Mouse (Mus musculus) hindbrain, embryonic 16.5 days (tissue): ENCODE measurements around the gene Mcts2. TPM values are rescaled to one million over a fixed set of nuclear protein-coding genes. Genes with fewer than 3 reads are reported as not detected.
"Not testable (repeated sequence)": the region's sequence is repeated elsewhere in the genome, so short reads cannot be mapped to it uniquely, and the experiment has no call there.

Experiments
- ATAC-seq: fragments of 200-750 bp; cut with Nextera tagmentation; 2 replicates; pipeline ENCODE4 v1.8.0; 2017; ENCODE audit warnings: moderate TSS enrichment, moderate library complexity
- H3K27ac ChIP-seq: fragments of 300-500 bp; sonication (generic); 2 replicates; pipeline ENCODE4 v1.5.1; 2014; ENCODE audit warnings: low read depth, mild to moderate bottlenecking, control low read depth, low read length, moderate library complexity
- H3K27me3 ChIP-seq: fragments of 300-500 bp; sonication (generic); replicated peaks from 2 replicates; pipeline ENCODE4 v1.6.1; 2014; ENCODE audit warnings: low read length; ENCODE audit not compliant: control insufficient read depth, insufficient read depth
- H3K36me3 ChIP-seq: fragments of 300-500 bp; sonication (generic); 2 replicates; pipeline ENCODE4 v1.6.1; 2014; ENCODE audit warnings: mild to moderate bottlenecking, low read length, moderate library complexity, mixed read lengths; ENCODE audit not compliant: control insufficient read depth, insufficient read depth
- H3K4me1 ChIP-seq: fragments of 300-500 bp; sonication (generic); 2 replicates; pipeline ENCODE4 v1.6.1; 2014; ENCODE audit warnings: low read depth, low read length; ENCODE audit not compliant: control insufficient read depth, insufficient read depth
- H3K4me2 ChIP-seq: fragments of 300-500 bp; sonication (generic); 2 replicates; pipeline ENCODE4 v1.6.1; 2014; ENCODE audit warnings: mild to moderate bottlenecking, low read length, control low read depth, moderate library complexity
- H3K4me3 ChIP-seq: fragments of 300-500 bp; sonication (generic); 2 replicates; pipeline ENCODE4 v1.5.1; 2014; ENCODE audit warnings: mild to moderate bottlenecking, low read length, control low read depth, moderate library complexity
- H3K9ac ChIP-seq: fragments of 300-500 bp; sonication (generic); 2 replicates; pipeline ENCODE4 v1.6.1; 2014; ENCODE audit warnings: low read depth, mild to moderate bottlenecking, control low read depth, low read length, moderate library complexity
- H3K9me3 ChIP-seq: fragments of 300-500 bp; sonication (generic); 2 replicates; pipeline ENCODE4 v1.6.1; 2014; ENCODE audit warnings: mild to moderate bottlenecking, low read length, moderate library complexity; ENCODE audit not compliant: control insufficient read depth
- WGBS: fragments of 180-500 bp; shearing (Covaris S2); extraction: QIAGEN DNeasy Blood & Tissue Kit; methylation state at CpG from one replicate; pipeline ENCODE4 v1.1.7; 2014; 5-methylcytosine and 5-hydroxymethylcytosine counted together
- polyA plus RNA-seq: library from polyadenylated mRNA; unstranded; fragments of >200 nt; fragmentation: Nextera tagmentation; extraction: Ambion mirVana; gene quantifications from 2 replicates; pipeline ENCODE4 v1.2.1, GENCODE M21; 2015

The Mcts2 gene
- polyA plus RNA-seq, 1 experiment from 2014 or later = 36.7 TPM

DNA sequence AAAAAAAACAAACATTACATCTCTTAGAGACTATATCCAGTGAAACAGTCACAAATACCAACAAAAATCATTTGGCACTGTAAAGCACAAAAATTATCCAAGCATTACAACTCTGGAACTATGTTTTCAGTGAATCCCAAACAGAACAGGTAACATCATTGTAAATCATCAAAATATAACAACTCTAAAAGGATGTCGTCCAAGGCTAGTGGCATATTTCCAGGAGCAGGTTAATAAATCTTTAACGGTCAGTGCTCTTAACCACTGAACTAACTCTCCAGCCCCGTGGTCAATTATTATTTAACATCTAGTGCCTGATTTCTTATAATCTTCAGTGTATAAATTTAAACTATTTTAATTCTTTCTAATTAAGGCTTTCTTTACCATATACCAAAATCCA, 20.6 kb upstream of the Mcts2 start:
- H3K4me2 ChIP-seq, ATAC-seq, H3K27ac ChIP-seq, H3K4me1 ChIP-seq, H3K9ac ChIP-seq, H3K36me3 ChIP-seq, H3K4me3 ChIP-seq, H3K9me3 ChIP-seq, H3K27me3 ChIP-seq: not testable (repeated sequence)
- WGBS = 69% methylated on average over 3 of the region's 3 CpGs

DNA sequence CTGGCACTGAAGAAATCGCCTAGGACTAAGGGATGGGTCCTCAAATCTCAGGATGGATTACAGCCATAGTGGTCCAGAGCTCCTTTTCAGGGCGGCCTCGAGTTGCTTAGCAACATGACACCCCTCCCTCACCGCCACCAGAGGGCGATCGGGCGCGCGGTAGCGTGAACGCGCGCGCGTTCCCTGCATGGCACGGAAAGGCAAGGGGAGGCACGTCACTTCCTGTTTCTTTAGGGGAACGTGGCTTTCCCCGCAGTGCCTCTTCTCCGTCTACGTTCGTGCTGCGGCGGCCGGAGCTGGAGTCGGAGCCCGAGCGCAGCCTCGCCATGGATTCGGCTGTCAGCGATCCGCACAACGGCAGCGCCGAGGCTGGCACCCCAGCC, 17.6 kb upstream of the Mcts2 start, which contains the start of gene H13:
Gene H13 (plus strand): TSS at position 206 of the 383 bp plus-strand sequence.
- Histone ChIP-seq H3K4me2 (peak within 1 kb of the TSS; percentile 95), H3K4me3 (peak within 1 kb of the TSS; percentile 99), H3K27ac (peak within 1 kb of the TSS; percentile 94), H3K9ac (peak within 1 kb of the TSS; percentile 97), H3K4me1 (peaks cover 34% of the 10 kb centered on the region), H3K9me3 (no peaks in the 10 kb centered on the region), H3K27me3 (no peaks in the 10 kb centered on the region), H3K36me3 (no peaks in the 10 kb centered on the region)
- 1% methylated on average over 35 of the region's 35 CpGs for WGBS
- peak; percentile 83 for ATAC-seq

DNA sequence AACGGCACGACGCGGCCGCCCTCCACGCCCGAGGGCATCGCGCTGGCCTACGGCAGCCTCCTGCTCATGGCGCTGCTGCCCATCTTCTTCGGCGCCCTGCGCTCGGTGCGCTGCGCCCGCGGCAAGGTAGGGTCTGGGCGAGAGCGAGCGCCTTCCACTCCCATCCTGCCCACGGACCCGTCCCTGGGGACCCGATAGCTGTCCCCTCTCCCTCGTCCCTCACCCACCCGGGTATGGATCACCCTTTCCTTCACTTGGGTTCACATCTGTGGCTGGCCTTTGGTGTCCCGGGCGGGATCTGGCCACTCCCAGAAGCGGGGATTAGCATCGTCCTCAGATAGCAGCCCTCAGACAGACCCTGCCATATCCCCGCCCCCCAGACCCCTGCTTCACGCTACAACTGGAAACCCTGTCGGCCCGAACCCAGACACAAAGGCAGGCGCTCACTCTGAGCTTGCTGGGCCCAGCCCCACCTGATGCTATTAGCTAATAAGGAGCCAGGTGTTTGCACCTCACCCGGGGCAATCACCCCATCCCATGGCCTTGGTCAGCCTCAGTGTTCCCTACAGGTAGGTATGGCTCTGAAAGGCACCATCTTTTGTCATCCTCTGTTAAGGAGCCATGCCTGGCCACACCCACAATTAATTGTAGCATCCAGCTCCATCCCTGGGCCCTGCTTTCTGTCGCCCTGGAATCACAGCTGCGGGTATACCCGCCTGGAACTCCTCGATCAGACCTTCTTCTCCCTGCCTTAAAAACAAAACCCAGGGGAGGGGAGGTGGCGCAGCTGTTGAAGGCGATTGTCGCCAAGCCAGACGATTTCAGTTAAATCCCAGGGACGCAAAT, 17.0 kb upstream of the Mcts2 start:
- peak; percentile 77 for ATAC-seq
- H3K9me3 ChIP-seq = no peaks in the 10 kb centered on the region

GRCm38 (mm10) chr2:152670983-152671641, 15.7 kb upstream of the Mcts2 start:
- WGBS = 55% methylated on average over 9 of the region's 9 CpGs
- H3K4me1 ChIP-seq = peaks cover 37% of the 10 kb centered on the region
- ATAC-seq = peak; percentile 10; the same call in 1 of the 2 replicates

More for the DNA sequence above, 17.0 kb upstream of the Mcts2 start:
- Histone ChIP-seq H3K27me3 (no peaks in the 10 kb centered on the region), H3K4me1 (peaks cover 37% of the 10 kb centered on the region), H3K27ac (peak overlapping the region; percentile 94), H3K4me3 (peak overlapping the region; percentile 99), H3K4me2 (peak overlapping the region; percentile 95), H3K9ac (peak overlapping the region; percentile 97), H3K36me3 (no peaks in the 10 kb centered on the region)
- under 1% methylated on average over 42 of the region's 46 CpGs for whole genome bisulfite sequencing

GRCm38 (mm10) chr2:152671642-152671999, 15.2 kb upstream of the Mcts2 start:
- H3K27me3 ChIP-seq = no peaks in the 10 kb centered on the region
- peaks cover 6% of the 10 kb centered on the region; the same call in 1 of the 2 replicates for H3K36me3 ChIP-seq
- WGBS = 23% methylated on average over 5 of the region's 5 CpGs
- H3K9me3 ChIP-seq = no peaks in the 10 kb centered on the region
- peak overlapping the region; percentile 97 for H3K9ac ChIP-seq
- H3K4me1 ChIP-seq = peaks cover 37% of the 10 kb centered on the region
- peak overlapping the region; percentile 95 for H3K4me2 ChIP-seq
- peak overlapping the region; percentile 99 for H3K4me3 ChIP-seq
- H3K27ac ChIP-seq = peak overlapping the region; percentile 94
- peak; percentile 55 for ATAC-seq

More at GRCm38 (mm10) chr2:152670983-152671641, 15.7 kb upstream of the Mcts2 start:
- Histone ChIP-seq H3K27ac (peak overlapping the region; percentile 94), H3K9me3 (no peaks in the 10 kb centered on the region), H3K4me3 (peak overlapping the region; percentile 99), H3K4me2 (peak overlapping the region; percentile 95), H3K27me3 (no peaks in the 10 kb centered on the region), H3K36me3 (peaks cover 6% of the 10 kb centered on the region; the same call in 1 of the 2 replicates), H3K9ac (peak overlapping the region; percentile 97)

DNA sequence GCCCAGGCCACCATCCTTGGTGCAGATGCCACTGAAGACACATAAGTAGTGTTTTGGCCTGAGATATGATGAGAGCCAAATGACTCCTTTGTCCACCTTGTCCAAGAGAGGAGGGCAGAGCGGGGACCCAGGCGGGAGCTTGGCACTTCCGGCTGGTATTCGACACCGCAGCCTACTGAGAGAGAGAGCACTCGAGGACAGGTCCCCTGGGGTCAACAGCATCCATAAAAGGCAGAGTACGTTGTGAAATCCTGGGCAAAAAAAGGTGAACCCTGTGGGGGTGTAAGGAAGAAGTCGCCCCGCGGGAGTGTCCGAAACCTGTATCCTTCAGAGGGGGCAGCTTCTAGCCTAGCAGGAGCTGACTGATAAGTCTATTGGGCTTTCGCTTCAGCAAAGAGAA, 14.7 kb upstream of the Mcts2 start:
- H3K27me3 ChIP-seq = no peaks in the 10 kb centered on the region
- no peak for ATAC-seq
- peaks cover 37% of the 10 kb centered on the region for H3K4me1 ChIP-seq
- H3K4me2 ChIP-seq = peak overlapping the region; percentile 95
- no peaks in the 10 kb centered on the region for H3K9me3 ChIP-seq
- peak overlapping the region; percentile 97 for H3K9ac ChIP-seq
- peak overlapping the region; percentile 99 for H3K4me3 ChIP-seq
- 75% methylated on average over 12 of the region's 12 CpGs for WGBS
- 0 out of 2 replicates have a peak overlapping the region, but pooled peaks have one; percentile 50 for H3K27ac ChIP-seq
- peaks cover 7% of the 10 kb centered on the region for H3K36me3 ChIP-seq

GRCm38 (mm10) chr2:152674148-152674547, 12.7 kb upstream of the Mcts2 start:
- no peaks in the 10 kb centered on the region for H3K9me3 ChIP-seq
- H3K9ac ChIP-seq = no peak overlapping the region
- H3K4me3 ChIP-seq = no peak overlapping the region
- no peaks in the 10 kb centered on the region for H3K27me3 ChIP-seq
- H3K4me2 ChIP-seq = no peak overlapping the region
- no peak overlapping the region for H3K27ac ChIP-seq
- H3K36me3 ChIP-seq = peaks cover 13% of the 10 kb centered on the region
- ATAC-seq = no peak
- H3K4me1 ChIP-seq = peaks cover 41% of the 10 kb centered on the region
- 85% methylated on average over 11 of the region's 11 CpGs for WGBS

- H3K27ac ChIP-seq = no peak overlapping the region
- no peaks in the 10 kb centered on the region for H3K9me3 ChIP-seq
- no peak overlapping the region for H3K9ac ChIP-seq
- peaks cover 14% of the 10 kb centered on the region for H3K36me3 ChIP-seq
- H3K4me3 ChIP-seq = no peak overlapping the region
- peaks cover 45% of the 10 kb centered on the region for H3K4me1 ChIP-seq
- no peak for ATAC-seq
- no peak overlapping the region for H3K4me2 ChIP-seq
- WGBS = 84% methylated on average over 13 of the region's 13 CpGs
- no peaks in the 10 kb centered on the region for H3K27me3 ChIP-seq
These were observed 11.5 kb upstream of the Mcts2 start for GRCm38 (mm10) chr2:152675252-152675791.

DNA sequence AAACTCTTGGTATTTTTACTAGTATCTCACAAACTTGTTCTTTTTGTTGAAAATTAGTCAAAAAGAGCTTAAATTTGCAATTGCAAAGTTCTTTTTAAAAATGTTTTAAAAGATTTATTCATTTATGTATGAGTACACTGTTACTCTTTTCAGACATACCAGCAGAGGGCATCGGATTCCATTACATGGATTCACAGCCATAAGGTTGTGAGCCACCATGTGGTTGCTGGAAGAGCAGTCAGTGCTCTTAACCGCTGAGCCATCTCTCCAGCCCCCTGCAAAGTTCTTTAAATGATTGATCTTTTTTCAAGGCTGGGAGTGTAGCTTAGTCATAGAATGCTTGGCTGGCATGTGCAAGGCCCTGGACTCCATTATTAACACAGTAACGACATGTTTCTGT, 8.5 kb upstream of the Mcts2 start:
- Histone ChIP-seq H3K4me3 (no peak overlapping the region), H3K9me3 (no peaks in the 10 kb centered on the region), H3K36me3 (peaks cover 41% of the 10 kb centered on the region), H3K9ac (no peak overlapping the region), H3K27me3 (no peaks in the 10 kb centered on the region), H3K27ac (no peak overlapping the region), H3K4me2 (no peak overlapping the region), H3K4me1 (peaks cover 17% of the 10 kb centered on the region)
- peak; percentile 66 for ATAC-seq
- WGBS = 43% methylated on average over 3 of the region's 3 CpGs
